Mouse (Mus musculus): ENCODE data around the gene Tmem18.

GRCm38 (mm10) chr12:30596818-30597407 lies 12.7 kb downstream of the Tmem18 start:
- TF ChIP-seq E2F4 (IDR thresholded peaks at IDR 0.05; ENCODE audit: insufficient read depth) (no peak), MYOD1 (IDR thresholded peaks at IDR 0.05; ENCODE audit: control insufficient read depth in 1 of 3, insufficient read length in 2 of 3, low read depth in 2 of 3) (no peak), POLR2A (IDR thresholded peaks at IDR 0.05; ENCODE audit: insufficient read length, low read depth) (no peak), CEBPB (IDR thresholded peaks at IDR 0.05; ENCODE audit: insufficient read depth, poor library complexity, severe bottlenecking) (no peak), MAX (IDR thresholded peaks at IDR 0.05; ENCODE audit: low read depth) (no peak), USF1 (IDR thresholded peaks at IDR 0.05; ENCODE audit: low read depth) (no peak), MYOG (IDR thresholded peaks at IDR 0.05; ENCODE audit: control insufficient read depth in 1 of 3, insufficient read depth in 1 of 3, insufficient read length in 2 of 3, low read depth in 2 of 3) (no peak), POLR2AphosphoS2 (IDR thresholded peaks at IDR 0.05; ENCODE audit: insufficient read length, low read depth) (no peak)

All from myocyte (in vitro differentiated cells).